Mouse (Mus musculus) spleen, adult 2 months (tissue): ENCODE data around the gene Hoxa7.

ENCODE experiments used
- CTCF ChIP-seq: fragments of 200-500 bp; IDR thresholded peaks from 2 replicates; pipeline ENCODE4 v1.5.1; 2011; ENCODE audit warnings: mild to moderate bottlenecking, inconsistent platforms; ENCODE audit not compliant: insufficient read depth, insufficient read length, insufficient replicate concordance; ENCODE audit errors: extremely low read depth
- POLR2A ChIP-seq: fragments of 200-500 bp; IDR thresholded peaks from 2 replicates; pipeline ENCODE4 v1.6.1; 2011; ENCODE audit warnings: low read depth, low read length, inconsistent platforms

DNA sequence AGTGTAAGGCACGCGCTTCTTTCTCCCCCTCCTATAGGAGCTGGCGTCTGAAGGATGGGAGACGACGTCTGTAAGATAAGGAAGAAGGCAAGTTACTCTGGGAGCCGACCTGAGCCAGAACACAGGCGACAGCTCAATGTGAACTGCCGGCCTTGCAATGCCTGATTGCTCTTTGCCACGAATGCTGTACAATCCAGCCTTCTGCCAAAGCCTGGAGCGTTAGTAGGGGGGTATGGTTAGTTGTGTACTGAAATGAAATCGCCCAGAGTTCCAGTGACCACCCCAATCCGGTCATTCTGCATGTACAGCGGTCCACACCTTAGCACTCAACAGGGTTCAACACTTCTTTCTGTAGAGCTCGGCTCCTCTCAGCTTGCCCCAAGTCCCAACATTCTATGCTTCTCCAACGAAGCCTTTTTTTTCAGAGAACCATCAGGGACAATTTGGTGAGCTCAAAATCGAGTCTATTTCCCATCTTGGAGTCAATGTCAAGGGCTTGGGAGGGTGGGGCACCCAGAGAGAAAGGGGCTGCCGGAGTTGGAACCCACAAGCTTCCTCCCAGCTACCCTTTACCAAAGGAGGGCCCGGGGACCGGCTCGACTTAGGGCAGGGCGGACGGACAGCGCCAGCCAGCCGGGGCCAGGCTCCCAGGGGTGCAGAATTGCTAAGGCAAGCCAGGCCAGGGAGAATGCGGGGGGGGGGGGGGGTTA is 37.6 kb upstream of the Hoxa7 start:
- no peak for TF ChIP-seq CTCF
- no peak for TF ChIP-seq POLR2A
